Comparison of ENCODE assay signal across 29 mouse cellular contexts in the genomic region with DNA sequence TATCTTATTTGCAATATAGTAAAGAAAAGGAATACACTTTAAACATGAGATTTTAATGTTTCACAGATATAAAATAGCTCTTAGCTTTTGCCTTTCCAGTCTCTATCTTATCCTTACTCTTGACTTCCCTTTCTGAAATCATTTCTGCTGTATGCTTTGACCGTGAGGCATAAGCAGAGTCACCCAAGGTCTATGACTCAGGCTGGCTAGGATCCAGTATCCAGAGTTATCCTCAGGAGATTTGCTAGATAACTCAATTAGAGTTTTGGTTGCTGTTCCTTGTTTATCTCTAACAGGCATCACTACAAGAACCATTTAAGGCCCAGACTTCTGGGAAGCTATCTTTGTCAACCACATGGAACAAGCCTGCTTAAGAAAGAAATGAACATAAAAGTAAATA.
DNase-seq lines count a peak whose midpoint lies in the region; ATAC-seq and TF ChIP-seq lines count a peak whose summit lies in the region.
"Had no signal": no experiment of that assay in that cellular context is flagged by ENCODE, and none has a peak within 500 bp of the region (broad histone marks: within the 10 kb centered on the region; RNA-seq: fewer than 3 reads in every experiment).

No protein-coding gene starts in this region.

- no peak for ATAC-seq in hindbrain, postnatal 0 days
- ATAC-seq: activated CD4-positive, CD25-positive, alpha-beta regulatory T cell, adult 4 months; forebrain, postnatal 0 days; intestine, postnatal 0 days had no signal

- peak; percentile 81 to 92 for DNase-seq in adrenal gland, adult (ENCODE audit: inconsistent age in 2 of 2, low spot score in 1 of 2)
- no peak for DNase-seq in adrenal gland, postnatal 4 days (ENCODE audit: low spot score in 2 of 2)
- DNase-seq in retina, adult 2 months (ENCODE audit: low read depth, low spot score) = peak; percentile 2
- DNase-seq in retina, embryonic 14.5 days (ENCODE audit: low spot score) = no peak
- peak; percentile 61 for DNase-seq in adrenal gland, postnatal 25 days
- DNase-seq in B cell, adult 2 months = no peak
- no peak for DNase-seq in spleen, postnatal 14 days (ENCODE audit: low spot score in 2 of 2)
- DNase-seq in hindbrain, postnatal 0 days (ENCODE audit: low spot score) = no peak
- DNase-seq: forebrain, postnatal 0 days; kidney, adult 9 months; kidney, postnatal 10 days; layer of hippocampus, adult 9-11 months; liver, embryonic 13.5 days; lung, adult 2 months; lung, postnatal 14 days; right cerebral cortex, postnatal 4 days; thymus, adult 2 months; thymus, postnatal 36 days had no signal

- whole genome bisulfite sequencing in hindbrain, postnatal 0 days = 61% methylated on average over 1 of the region's 1 CpGs

- no peak overlapping the region for H3K9ac ChIP-seq in hindbrain, postnatal 0 days (replicated peaks; ENCODE audit: low read length)
- H3K9ac ChIP-seq: embryonic facial prominence, embryonic 15.5 days; forebrain, embryonic 12.5 days; forebrain, postnatal 0 days; heart, embryonic 15.5 days; hindbrain, embryonic 12.5 days; limb, embryonic 15.5 days; liver, embryonic 13.5 days; neural tube, embryonic 15.5 days had no signal

- no peaks in the 10 kb centered on the region for H3K36me3 ChIP-seq in hindbrain, postnatal 0 days (ENCODE audit: insufficient read depth, low read length)
- H3K36me3 ChIP-seq: embryonic facial prominence, embryonic 10.5 days; embryonic facial prominence, embryonic 15.5 days; heart, embryonic 10.5 days; heart, embryonic 15.5 days; hindbrain, embryonic 12.5 days; limb, embryonic 10.5 days; limb, embryonic 15.5 days; liver, embryonic 13.5 days had no signal

- H3K27me3 ChIP-seq in hindbrain, postnatal 0 days (ENCODE audit: insufficient read depth, low read length) = no peaks in the 10 kb centered on the region
- H3K27me3 ChIP-seq: embryonic facial prominence, embryonic 15.5 days; forebrain, embryonic 12.5 days; heart, embryonic 15.5 days; hindbrain, embryonic 12.5 days; limb, embryonic 15.5 days; liver, embryonic 13.5 days; neural tube, embryonic 15.5 days had no signal

- no peak overlapping the region for H3K4me3 ChIP-seq in hindbrain, postnatal 0 days (ENCODE audit: low read length)
- H3K4me3 ChIP-seq: embryonic facial prominence, embryonic 10.5 days; embryonic facial prominence, embryonic 15.5 days; forebrain, embryonic 12.5 days; heart, embryonic 10.5 days; heart, embryonic 15.5 days; hindbrain, embryonic 12.5 days; limb, embryonic 10.5 days; limb, embryonic 15.5 days; liver, embryonic 13.5 days; neural tube, embryonic 15.5 days had no signal

- H3K27ac ChIP-seq in hindbrain, postnatal 0 days = no peak overlapping the region
- H3K27ac ChIP-seq: embryonic facial prominence, embryonic 10.5 days; embryonic facial prominence, embryonic 15.5 days; forebrain, embryonic 12.5 days; heart, embryonic 10.5 days; heart, embryonic 15.5 days; hindbrain, embryonic 12.5 days; limb, embryonic 10.5 days; limb, embryonic 15.5 days; liver, embryonic 13.5 days; neural tube, embryonic 15.5 days had no signal

- H3K4me1 ChIP-seq in hindbrain, postnatal 0 days (ENCODE audit: insufficient read depth, low read length) = no peaks in the 10 kb centered on the region
- H3K4me1 ChIP-seq: embryonic facial prominence, embryonic 10.5 days; embryonic facial prominence, embryonic 15.5 days; forebrain, embryonic 12.5 days; heart, embryonic 10.5 days; heart, embryonic 15.5 days; hindbrain, embryonic 12.5 days; limb, embryonic 10.5 days; limb, embryonic 15.5 days; liver, embryonic 13.5 days; neural tube, embryonic 15.5 days had no signal

- TF ChIP-seq CTCF in hindbrain, postnatal 0 days (IDR thresholded peaks at IDR 0.05; ENCODE audit: low read depth) = no peak

- no peak overlapping the region for H3K4me2 ChIP-seq in hindbrain, postnatal 0 days (ENCODE audit: low read depth, low read length)
- H3K4me2 ChIP-seq: embryonic facial prominence, embryonic 15.5 days; forebrain, embryonic 12.5 days; heart, embryonic 15.5 days; hindbrain, embryonic 12.5 days; limb, embryonic 15.5 days; liver, embryonic 13.5 days; neural tube, embryonic 15.5 days had no signal

- no peaks in the 10 kb centered on the region for H3K9me3 ChIP-seq in hindbrain, postnatal 0 days (ENCODE audit: low read length)
- H3K9me3 ChIP-seq: embryonic facial prominence, embryonic 10.5 days; forebrain, embryonic 12.5 days; heart, embryonic 15.5 days; hindbrain, embryonic 12.5 days; limb, embryonic 10.5 days; limb, embryonic 15.5 days; liver, embryonic 13.5 days; neural tube, embryonic 15.5 days had no signal

Comparison
In these comparisons a context has a peak if more than half of its experiments do, and no peak if none do; other contexts are left out.
1. DNase-seq: peak in adrenal gland, adult (2 of 2), retina, adult 2 months (single experiment) and adrenal gland, postnatal 25 days (single experiment); none in adrenal gland, postnatal 4 days (0 of 2), retina, embryonic 14.5 days (single experiment), B cell, adult 2 months (0 of 2), spleen, postnatal 14 days (0 of 2) and hindbrain, postnatal 0 days (single experiment).